Mouse (Mus musculus) olfactory bulb, adult 2 months (tissue): ENCODE results near the gene Tnip1.

Experiments
- CTCF ChIP-seq: fragments of 200-500 bp; IDR thresholded peaks from 2 replicates; pipeline ENCODE4 v1.5.1; 2012; ENCODE audit warnings: low read depth, mild to moderate bottlenecking, low read length, moderate library complexity; ENCODE audit not compliant: insufficient read depth
- POLR2A ChIP-seq: fragments of 200-500 bp; IDR thresholded peaks from 2 replicates; pipeline ENCODE4 v1.6.1; 2012; ENCODE audit warnings: mild to moderate bottlenecking, low read depth, low read length, moderate library complexity; ENCODE audit not compliant: insufficient read depth

- TF ChIP-seq POLR2A, result no peak
- TF ChIP-seq CTCF, result no peak
Observed at GRCm38 (mm10) chr11:54985086-54985485, 22.4 kb upstream of the Tnip1 start.
